Mouse (Mus musculus): ENCODE data around the gene Nelfa. TPM values are rescaled to one million over a fixed set of nuclear protein-coding genes. Genes with fewer than 3 reads are reported as not detected.

Nelfa gene
- polyA plus RNA-seq, 1 experiment from 2014 or later: 42.7 TPM

DNA sequence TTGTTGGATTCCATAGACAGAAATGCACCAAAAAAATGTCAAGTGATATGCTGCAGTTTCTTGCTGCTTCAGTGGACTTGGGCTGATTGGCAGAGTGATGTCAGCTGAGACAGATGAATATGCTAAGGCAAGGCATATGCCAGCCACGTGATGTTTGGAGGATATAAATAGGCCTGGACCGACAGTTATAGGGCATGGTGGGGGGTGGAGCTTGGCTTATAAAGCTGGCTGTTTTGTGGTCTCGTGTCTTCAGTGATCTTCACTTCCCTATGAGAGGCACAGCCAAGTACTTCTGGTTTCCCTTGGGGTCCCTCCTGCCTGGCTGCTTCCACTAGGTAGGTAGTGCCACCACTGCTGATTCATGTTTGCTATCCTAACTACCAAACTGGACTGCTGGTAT lies 2.2 kb upstream of the Nelfa start:
- H3K9me3 ChIP-seq (replicated peaks): peaks cover 26% of the 10 kb centered on the region
- H3K4me1 ChIP-seq: peaks cover 29% of the 10 kb centered on the region
- 67% methylated on average over 3 of the region's 3 CpGs for WGBS (ENCODE audit: insufficient replicate concordance)
- H3K9ac ChIP-seq: no peak overlapping the region
- ATAC-seq: no peak
- H3K4me3 ChIP-seq: no peak overlapping the region
- no peaks in the 10 kb centered on the region for H3K27me3 ChIP-seq (replicated peaks)
- H3K36me3 ChIP-seq: peaks cover 30% of the 10 kb centered on the region
- H3K4me2 ChIP-seq: no peak overlapping the region
- H3K27ac ChIP-seq: no peak overlapping the region

DNA sequence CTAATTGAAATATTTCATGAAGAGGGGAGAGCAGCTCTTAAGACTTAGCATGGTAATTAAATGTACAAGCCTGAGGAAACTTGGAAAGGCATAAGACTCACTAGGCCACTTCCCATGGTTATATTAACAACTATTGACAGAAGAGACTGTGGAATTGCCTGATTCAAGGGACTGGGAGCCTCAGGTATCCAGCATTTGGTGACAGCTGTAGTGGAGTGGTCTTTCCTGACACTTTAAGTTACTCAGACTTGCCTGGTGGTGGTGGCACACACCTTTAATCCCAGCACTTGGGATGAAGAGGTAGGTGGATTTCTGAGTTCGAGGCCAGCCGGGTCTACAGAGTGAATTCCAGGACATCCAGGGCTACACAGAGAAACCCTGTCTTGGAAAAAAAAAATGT lies 1.0 kb upstream of the Nelfa start:
- Histone ChIP-seq H3K27ac (peak overlapping the region; percentile 94; the same call in 1 of the 2 replicates), H3K9me3 (replicated peaks) (peaks cover 25% of the 10 kb centered on the region), H3K27me3 (replicated peaks) (no peaks in the 10 kb centered on the region), H3K4me1 (peaks cover 39% of the 10 kb centered on the region), H3K4me3 (peak overlapping the region; percentile 94), H3K4me2 (peak overlapping the region; percentile 70), H3K36me3 (peaks cover 34% of the 10 kb centered on the region), H3K9ac (peak overlapping the region; percentile 95)
- WGBS (ENCODE audit: insufficient replicate concordance): 94% methylated on average over 2 of the region's 2 CpGs
- ATAC-seq: no peak

DNA sequence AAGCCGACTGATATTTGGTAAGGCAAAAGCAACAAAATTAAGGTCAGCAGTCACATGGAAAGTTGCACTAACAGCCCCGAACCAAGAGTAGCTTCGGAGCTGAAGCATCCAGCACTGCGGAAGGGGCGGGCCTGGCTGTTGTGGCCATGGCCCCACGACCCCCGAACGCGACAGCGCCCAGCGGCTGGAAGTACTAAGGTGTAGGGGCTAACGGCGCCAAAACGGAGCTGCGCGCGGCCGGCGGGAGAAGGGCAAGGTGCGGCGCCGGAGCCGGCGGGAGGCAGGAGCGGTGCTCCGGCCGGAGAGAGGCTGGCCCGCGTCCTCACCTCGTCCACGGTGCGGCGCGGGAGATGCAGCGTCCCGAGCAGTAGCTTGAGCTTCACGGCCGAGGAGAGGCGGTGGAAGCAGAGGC lies 507 bp downstream of the Nelfa start:
- WGBS (ENCODE audit: insufficient replicate concordance): 1% methylated on average over 39 of the region's 39 CpGs
- Histone ChIP-seq H3K9me3 (replicated peaks) (peaks cover 17% of the 10 kb centered on the region), H3K27ac (peak overlapping the region; percentile 94), H3K4me3 (peak overlapping the region; percentile 94), H3K36me3 (peaks cover 46% of the 10 kb centered on the region), H3K4me2 (peak overlapping the region; percentile 70), H3K9ac (peak overlapping the region; percentile 95), H3K27me3 (replicated peaks) (no peaks in the 10 kb centered on the region), H3K4me1 (peaks cover 39% of the 10 kb centered on the region)
- no peak; the same call in 1 of the 2 replicates for ATAC-seq

DNA sequence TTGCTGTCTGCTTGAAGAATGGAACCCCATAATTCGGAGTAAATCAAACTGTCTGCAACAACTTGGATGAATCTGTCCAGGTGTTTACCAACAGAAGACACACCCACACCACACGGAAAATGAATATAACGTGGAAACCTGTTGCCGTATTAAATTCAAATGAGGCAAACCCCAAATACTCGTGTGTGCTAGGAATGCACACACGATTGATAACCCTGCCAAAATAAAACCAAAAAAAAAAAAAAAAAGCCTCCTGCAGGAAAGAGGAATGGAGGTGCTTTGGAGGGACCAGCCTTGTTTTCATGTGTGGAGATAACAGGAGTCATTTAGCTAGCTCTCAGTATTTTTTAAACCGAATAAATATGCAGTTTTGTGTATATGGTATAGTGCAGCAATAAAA lies 1.3 kb downstream of the Nelfa start:
- Histone ChIP-seq H3K4me2 (peak overlapping the region; percentile 70), H3K9ac (peak overlapping the region; percentile 95), H3K36me3 (peaks cover 49% of the 10 kb centered on the region), H3K27ac (peak overlapping the region; percentile 79), H3K4me3 (peak overlapping the region; percentile 94), H3K4me1 (peaks cover 39% of the 10 kb centered on the region), H3K9me3 (replicated peaks) (peaks cover 12% of the 10 kb centered on the region), H3K27me3 (replicated peaks) (no peaks in the 10 kb centered on the region)
- 53% methylated on average over 7 of the region's 7 CpGs for WGBS (ENCODE audit: insufficient replicate concordance)
- no peak for ATAC-seq

DNA sequence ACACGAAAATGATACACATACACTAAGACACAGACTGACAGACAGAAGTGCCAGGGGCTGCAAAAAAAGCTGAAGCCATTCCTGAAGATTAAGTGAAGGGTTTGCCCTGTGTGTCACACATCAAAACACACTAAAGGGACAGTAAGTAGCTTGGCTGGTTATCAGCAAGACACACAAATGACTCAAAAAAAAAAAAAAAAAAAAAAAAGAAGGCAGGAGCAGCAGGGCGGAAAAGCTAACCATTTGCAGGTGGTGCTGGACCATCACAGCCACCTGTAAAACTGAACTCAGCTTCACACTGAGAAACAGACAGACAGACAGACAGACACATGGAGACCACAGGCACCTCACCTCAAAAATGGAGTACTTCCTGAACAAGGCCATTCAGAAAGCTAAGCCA lies 2.1 kb downstream of the Nelfa start:
- Histone ChIP-seq H3K36me3 (peaks cover 49% of the 10 kb centered on the region), H3K9me3 (replicated peaks) (peaks cover 16% of the 10 kb centered on the region), H3K4me1 (peaks cover 39% of the 10 kb centered on the region), H3K4me2 (peak overlapping the region; percentile 70), H3K9ac (peak overlapping the region; percentile 95), H3K27ac (peak overlapping the region; percentile 79), H3K4me3 (peak overlapping the region; percentile 94), H3K27me3 (replicated peaks) (no peaks in the 10 kb centered on the region)
- ATAC-seq: no peak
- 37% methylated on average over 2 of the region's 2 CpGs for whole genome bisulfite sequencing (ENCODE audit: insufficient replicate concordance)

DNA sequence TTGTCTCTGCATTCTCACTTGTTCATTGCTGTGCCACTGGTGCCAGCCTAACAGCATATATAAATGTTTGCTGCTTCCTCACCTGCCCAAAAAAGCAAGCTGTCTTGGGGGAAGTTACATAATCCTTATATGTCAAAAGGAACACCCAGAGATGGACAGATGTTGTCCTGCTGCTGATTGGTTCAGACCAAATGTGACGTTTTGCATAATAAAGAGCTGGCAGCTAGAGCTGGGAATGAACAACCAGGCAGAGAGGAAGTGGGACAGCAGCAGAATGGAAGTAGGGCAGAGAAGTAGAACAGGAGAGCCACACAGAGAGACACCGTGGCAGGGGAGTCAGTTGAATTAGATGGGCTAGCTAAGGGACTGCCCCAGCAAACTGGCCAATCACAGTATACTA lies 3.8 kb downstream of the Nelfa start:
- Histone ChIP-seq H3K9me3 (replicated peaks) (peaks cover 7% of the 10 kb centered on the region; the same call in 1 of the 2 replicates), H3K27ac (no peak overlapping the region), H3K27me3 (replicated peaks) (no peaks in the 10 kb centered on the region), H3K4me1 (peaks cover 36% of the 10 kb centered on the region), H3K4me3 (no peak overlapping the region), H3K9ac (no peak overlapping the region), H3K36me3 (peaks cover 47% of the 10 kb centered on the region), H3K4me2 (no peak overlapping the region)
- ATAC-seq: no peak
- WGBS (ENCODE audit: insufficient replicate concordance): 61% methylated on average over 2 of the region's 2 CpGs

DNA sequence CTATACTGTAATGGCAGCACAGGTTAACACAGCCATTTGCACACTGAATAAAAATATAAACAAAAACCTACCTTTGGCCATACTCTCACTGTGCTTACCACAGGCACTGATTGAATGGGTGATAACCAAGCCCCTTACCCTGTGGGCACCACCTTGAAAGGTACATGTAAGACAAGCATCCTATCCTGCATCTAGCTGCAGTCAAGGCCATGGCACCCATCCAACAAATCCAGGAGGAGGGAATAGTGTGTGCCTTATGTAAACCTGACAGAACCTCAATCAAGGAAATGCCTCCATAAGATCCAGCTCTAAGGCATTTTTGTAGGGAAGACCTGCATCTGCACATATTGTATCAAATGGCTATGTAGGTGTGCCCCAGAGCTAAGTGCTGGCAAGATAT lies 10.0 kb downstream of the Nelfa start:
- H3K4me2 ChIP-seq: no peak overlapping the region
- H3K27me3 ChIP-seq (replicated peaks): no peaks in the 10 kb centered on the region
- no peak overlapping the region for H3K4me3 ChIP-seq
- no peak for ATAC-seq
- H3K9me3 ChIP-seq (replicated peaks): peaks cover 7% of the 10 kb centered on the region; the same call in 1 of the 2 replicates
- peaks cover 10% of the 10 kb centered on the region; the same call in 1 of the 2 replicates for H3K4me1 ChIP-seq
- H3K9ac ChIP-seq: no peak overlapping the region
- peaks cover 70% of the 10 kb centered on the region for H3K36me3 ChIP-seq
- H3K27ac ChIP-seq: no peak overlapping the region

DNA sequence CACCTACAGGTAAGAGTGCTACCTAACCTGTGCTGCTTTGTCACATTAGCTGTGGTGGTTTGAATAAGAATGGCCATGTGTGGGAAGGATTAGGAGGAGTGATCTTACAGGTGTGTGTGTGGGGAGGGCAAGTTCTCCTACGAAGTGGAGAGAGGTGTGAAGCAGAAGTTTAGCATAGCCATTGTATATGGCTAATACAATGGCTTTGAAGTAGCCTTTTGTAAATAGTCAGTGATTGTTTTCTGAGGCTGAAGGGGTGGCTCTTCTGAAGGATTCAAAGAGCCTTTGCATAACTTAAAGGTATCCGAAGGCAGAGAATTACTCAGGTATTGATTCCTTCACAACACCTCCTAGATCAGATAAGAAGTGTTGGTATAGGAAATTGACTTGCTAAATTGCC lies 13.6 kb downstream of the Nelfa start:
- 65% methylated on average over 2 of the region's 2 CpGs for WGBS (ENCODE audit: insufficient replicate concordance)
- no peaks in the 10 kb centered on the region for H3K27me3 ChIP-seq (replicated peaks)
- H3K4me2 ChIP-seq: no peak overlapping the region
- peaks cover 71% of the 10 kb centered on the region for H3K36me3 ChIP-seq
- H3K9me3 ChIP-seq (replicated peaks): no peaks in the 10 kb centered on the region
- no peak overlapping the region for H3K27ac ChIP-seq
- H3K4me1 ChIP-seq: peaks cover 12% of the 10 kb centered on the region; the same call in 1 of the 2 replicates
- H3K9ac ChIP-seq: no peak overlapping the region
- no peak overlapping the region for H3K4me3 ChIP-seq
- no peak for ATAC-seq

DNA sequence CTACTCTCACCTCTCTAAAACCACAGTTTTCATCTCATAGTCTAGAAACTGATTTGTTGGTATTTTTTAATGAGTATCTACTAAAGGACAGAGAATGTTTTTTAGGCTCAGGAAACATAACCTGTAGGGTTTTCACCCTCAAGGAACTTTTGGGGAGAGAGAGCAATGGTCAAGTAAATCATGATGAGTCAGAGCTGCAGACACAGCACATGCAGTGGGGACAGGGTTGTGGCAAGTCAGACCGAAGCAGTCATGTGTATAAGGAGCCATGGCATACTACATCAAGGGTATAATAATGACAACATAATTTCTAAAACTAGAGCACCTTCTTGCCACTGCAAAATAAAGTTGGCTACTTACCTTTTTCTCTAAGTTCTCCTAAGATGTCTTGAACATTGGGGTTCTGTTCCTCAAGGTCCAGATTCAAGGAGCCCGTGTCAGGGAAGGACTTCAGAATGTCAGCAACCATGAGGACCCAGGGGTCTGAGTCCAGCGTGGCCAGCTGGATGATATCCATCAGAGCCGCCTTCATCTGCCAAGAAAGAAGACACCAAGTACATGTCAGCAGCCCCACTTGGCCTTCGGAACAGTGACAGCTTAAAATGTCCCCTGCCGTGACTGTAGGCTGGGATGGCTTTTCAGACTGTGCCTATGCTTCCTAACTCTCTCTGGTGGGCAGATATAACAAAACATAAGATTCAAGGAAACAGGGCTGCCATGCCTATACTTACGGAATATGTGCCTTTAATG lies 14.6 kb downstream of the Nelfa start:
- Histone ChIP-seq H3K4me3 (no peak overlapping the region), H3K4me1 (peaks cover 12% of the 10 kb centered on the region; the same call in 1 of the 2 replicates), H3K36me3 (peaks cover 70% of the 10 kb centered on the region), H3K4me2 (no peak overlapping the region), H3K27ac (no peak overlapping the region), H3K9ac (no peak overlapping the region), H3K27me3 (replicated peaks) (no peaks in the 10 kb centered on the region), H3K9me3 (replicated peaks) (no peaks in the 10 kb centered on the region)
- ATAC-seq: no peak
- 80% methylated on average over 7 of the region's 7 CpGs for WGBS (ENCODE audit: insufficient replicate concordance)

DNA sequence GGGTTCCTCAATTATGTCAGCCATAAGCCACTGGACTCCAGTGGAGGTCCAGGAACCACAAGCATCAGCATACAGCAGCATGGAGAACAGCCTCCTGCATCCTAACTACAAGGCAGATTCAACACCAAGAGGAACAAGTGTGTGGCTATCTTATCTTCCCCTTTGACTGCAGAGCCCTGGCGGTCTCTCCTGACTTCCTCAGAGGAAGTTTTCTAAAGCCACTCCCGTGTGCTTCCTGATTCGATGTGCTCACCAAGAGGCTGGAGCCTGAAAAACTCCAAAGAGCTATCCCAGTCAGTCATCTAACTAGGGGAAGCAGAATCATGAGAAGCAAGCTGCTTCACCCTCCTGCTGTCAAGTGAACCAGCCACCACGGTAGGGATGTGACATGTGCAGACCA lies 15.3 kb downstream of the Nelfa start:
- Histone ChIP-seq H3K27ac (no peak overlapping the region), H3K4me2 (no peak overlapping the region), H3K9ac (no peak overlapping the region), H3K27me3 (replicated peaks) (no peaks in the 10 kb centered on the region), H3K36me3 (peaks cover 70% of the 10 kb centered on the region), H3K9me3 (replicated peaks) (no peaks in the 10 kb centered on the region), H3K4me3 (no peak overlapping the region), H3K4me1 (peaks cover 12% of the 10 kb centered on the region; the same call in 1 of the 2 replicates)
- 22% methylated on average over 4 of the region's 4 CpGs for WGBS (ENCODE audit: insufficient replicate concordance)
- ATAC-seq: no peak

DNA sequence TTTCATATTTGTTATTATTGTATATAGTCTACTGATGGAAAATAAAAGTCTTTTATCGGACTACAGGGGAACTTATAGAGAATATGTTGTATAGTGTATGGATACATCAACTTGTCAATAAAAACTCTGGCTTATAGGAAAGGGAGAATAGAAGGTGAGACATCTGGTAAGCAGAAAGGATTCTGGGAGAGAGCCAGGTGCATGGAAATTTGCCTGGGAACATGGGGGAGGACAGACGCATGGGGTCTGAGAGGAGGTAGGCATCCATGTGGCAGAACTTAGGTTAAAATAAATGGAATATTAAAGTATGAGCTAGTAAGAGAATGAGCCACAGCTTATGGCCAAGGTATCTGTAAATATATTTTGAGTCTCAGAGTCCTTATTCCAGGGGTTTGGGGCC lies 16.2 kb downstream of the Nelfa start:
- H3K9me3 ChIP-seq (replicated peaks): no peaks in the 10 kb centered on the region
- H3K27me3 ChIP-seq (replicated peaks): no peaks in the 10 kb centered on the region
- no peak overlapping the region for H3K4me2 ChIP-seq
- no peak for ATAC-seq
- peaks cover 12% of the 10 kb centered on the region; the same call in 1 of the 2 replicates for H3K4me1 ChIP-seq
- peaks cover 77% of the 10 kb centered on the region for H3K36me3 ChIP-seq
- no peak overlapping the region for H3K27ac ChIP-seq
- no peak overlapping the region for H3K4me3 ChIP-seq
- H3K9ac ChIP-seq: no peak overlapping the region
- 86% methylated on average over 2 of the region's 2 CpGs for WGBS (ENCODE audit: insufficient replicate concordance)

DNA sequence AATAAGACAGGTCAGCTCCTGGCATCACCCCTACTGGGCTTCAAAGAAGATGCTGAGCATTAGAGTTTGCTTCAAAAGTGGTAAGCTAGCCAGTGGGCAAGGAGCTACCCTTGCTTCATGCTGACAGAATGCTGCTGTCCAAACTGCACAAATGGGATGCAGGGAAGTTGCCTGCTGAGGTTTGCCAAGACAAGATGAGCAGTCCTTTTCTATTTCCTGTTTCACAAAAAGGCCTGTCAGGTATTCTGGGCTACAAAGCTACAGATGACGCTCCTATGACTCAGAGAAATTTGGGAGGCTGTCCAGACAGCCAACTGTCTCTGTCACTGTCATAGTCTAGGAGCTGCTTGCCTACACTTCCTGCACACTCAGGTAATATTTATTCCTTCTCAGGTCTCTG lies 16.7 kb downstream of the Nelfa start:
- Histone ChIP-seq H3K4me1 (peaks cover 12% of the 10 kb centered on the region; the same call in 1 of the 2 replicates), H3K4me3 (no peak overlapping the region), H3K4me2 (no peak overlapping the region), H3K36me3 (peaks cover 81% of the 10 kb centered on the region), H3K27me3 (replicated peaks) (no peaks in the 10 kb centered on the region), H3K9me3 (replicated peaks) (no peaks in the 10 kb centered on the region), H3K27ac (no peak overlapping the region), H3K9ac (no peak overlapping the region)
- ATAC-seq: no peak
- 86% methylated on average over 1 of the region's 1 CpGs for WGBS (ENCODE audit: insufficient replicate concordance)
